Mouse (Mus musculus) lung, adult 2 months (tissue): ENCODE measurements around the gene Gm6169. TPM values are rescaled to one million over a fixed set of nuclear protein-coding genes. Genes with fewer than 3 reads are reported as not detected.
"Not testable (repeated sequence)": the region's sequence is repeated elsewhere in the genome, so short reads cannot be mapped to it uniquely, and the experiment has no call there.

Experiments used
- DNase-seq: peaks from one replicate; pipeline ENCODE4 v3.0.0; 2022
- H3K4me1 ChIP-seq: fragments of 200-500 bp; 2 replicates; pipeline ENCODE4 v1.6.1; 2011; ENCODE audit warnings: low read length; ENCODE audit not compliant: control insufficient read depth, insufficient read depth
- H3K4me3 ChIP-seq: fragments of 200-500 bp; replicated peaks from 2 replicates; pipeline ENCODE3; 2011; ENCODE audit warnings: low read depth, mild to moderate bottlenecking, control low read depth, low read length; ENCODE audit errors: extremely low read depth
- CTCF ChIP-seq: fragments of 200-500 bp; IDR thresholded peaks from 2 replicates; pipeline ENCODE4 v1.5.1; 2011; ENCODE audit warnings: mild to moderate bottlenecking, low read length, control low read depth; ENCODE audit not compliant: insufficient read depth
- POLR2A ChIP-seq: fragments of 200-500 bp; IDR thresholded peaks from 2 replicates; pipeline ENCODE4 v1.6.1; 2011; ENCODE audit warnings: low read depth, mild to moderate bottlenecking, control low read depth, low read length, borderline replicate concordance; ENCODE audit errors: extremely low read depth
- WGBS: fragments of 180-500 bp; shearing (Covaris S2); methylation state at CpG from one replicate; pipeline ENCODE4 v1.1.7; 2018; 5-methylcytosine and 5-hydroxymethylcytosine counted together
- polyA plus RNA-seq: library from polyadenylated mRNA; depleted of rRNA; stranded (reverse); fragments of >200 nt; gene quantifications from 2 replicates; pipeline ENCODE4 v1.2.3, GENCODE M21; 2012

Gene Gm6169
- polyA plus RNA-seq, 1 experiment, result 1.9 TPM

- Histone ChIP-seq H3K4me1 (no peaks in the 10 kb centered on the region), H3K4me3 (no peak overlapping the region)
- WGBS, result 6% methylated on average over 81 of the region's 85 CpGs
- TF ChIP-seq POLR2A (no peak), CTCF (no peak)
- DNase-seq, result no peak
Observed at GRCm38 (mm10) chr13:97070931-97071625, 28.0 kb downstream of the Gm6169 start.

GRCm38 (mm10) chr13:97068151-97068550 is 30.9 kb downstream of the Gm6169 start:
- TF ChIP-seq CTCF (no peak), POLR2A (no peak)
- H3K4me3 ChIP-seq, result no peak overlapping the region

GRCm38 (mm10) chr13:97067691-97068090 is 31.3 kb downstream of the Gm6169 start:
- 50% methylated on average over 6 of the region's 6 CpGs for WGBS
- TF ChIP-seq POLR2A, result no peak
- no peak for TF ChIP-seq CTCF
- Histone ChIP-seq H3K4me3 (no peak overlapping the region), H3K4me1 (no peaks in the 10 kb centered on the region)
- DNase-seq, result no peak

More at GRCm38 (mm10) chr13:97068151-97068550, 30.9 kb downstream of the Gm6169 start:
- H3K4me1 ChIP-seq, result no peaks in the 10 kb centered on the region
- DNase-seq, result no peak
- WGBS, result 82% methylated on average over 8 of the region's 8 CpGs

GRCm38 (mm10) chr13:97066649-97067550 is 32.1 kb downstream of the Gm6169 start, which contains the start of gene Fam169a:
Gene Fam169a (plus strand): TSS chr13:97067286.
- H3K4me3 ChIP-seq, result no peak within 1 kb of the TSS
- TF ChIP-seq CTCF (no peak), POLR2A (no peak)
- no peaks in the 10 kb centered on the region for H3K4me1 ChIP-seq
- WGBS, result 75% methylated on average over 15 of the region's 15 CpGs
- DNase-seq, result no peak

GRCm38 (mm10) chr13:97064844-97065621 is 34.0 kb downstream of the Gm6169 start:
- DNase-seq, H3K4me3 ChIP-seq, H3K4me1 ChIP-seq: not testable (repeated sequence)
- 54% methylated on average over 18 of the region's 18 CpGs for WGBS

- WGBS, result 46% methylated on average over 3 of the region's 3 CpGs
- Histone ChIP-seq H3K4me1 (no peaks in the 10 kb centered on the region), H3K4me3 (no peak overlapping the region)
- DNase-seq, result no peak
- TF ChIP-seq CTCF (no peak), POLR2A (no peak)
Observed at GRCm38 (mm10) chr13:97064413-97064812, 34.6 kb downstream of the Gm6169 start.

- 59% methylated on average over 2 of the region's 2 CpGs for WGBS
- DNase-seq, result no peak
- H3K4me1 ChIP-seq, result no peaks in the 10 kb centered on the region
- no peak for TF ChIP-seq CTCF
- no peak for TF ChIP-seq POLR2A
- H3K4me3 ChIP-seq, result no peak overlapping the region
Observed at GRCm38 (mm10) chr13:97063431-97063830, 35.6 kb downstream of the Gm6169 start.

- no peak for DNase-seq
- TF ChIP-seq POLR2A, result no peak
- TF ChIP-seq CTCF, result no peak
- Histone ChIP-seq H3K4me3 (no peak overlapping the region), H3K4me1 (no peaks in the 10 kb centered on the region)
- 89% methylated on average over 3 of the region's 3 CpGs for WGBS
Observed at GRCm38 (mm10) chr13:97062151-97062550, 36.9 kb downstream of the Gm6169 start.

GRCm38 (mm10) chr13:97060331-97060730 is 38.7 kb downstream of the Gm6169 start:
- no peak for DNase-seq
- Histone ChIP-seq H3K4me3 (no peak overlapping the region), H3K4me1 (no peaks in the 10 kb centered on the region)
- WGBS, result 69% methylated on average over 3 of the region's 8 CpGs
- TF ChIP-seq POLR2A (no peak), CTCF (no peak)
